Mouse (Mus musculus) intestine, postnatal 0 days (tissue): ENCODE results near the gene Cyb561d2. TPM values are rescaled to one million over a fixed set of nuclear protein-coding genes. Genes with fewer than 3 reads are reported as not detected.

Experiments
- ATAC-seq: fragments of 200-750 bp; cut with Nextera tagmentation; 2 replicates; pipeline ENCODE4 v1.8.0; 2017; ENCODE audit warnings: mild to moderate bottlenecking, moderate TSS enrichment, moderate library complexity
- H3K27ac ChIP-seq: fragments of 300-500 bp; sonication (generic); 2 replicates; pipeline ENCODE4 v1.5.1; 2014; ENCODE audit warnings: mild to moderate bottlenecking, low read depth, low read length, moderate library complexity
- H3K27me3 ChIP-seq: fragments of 300-500 bp; sonication (generic); replicated peaks from 2 replicates; pipeline ENCODE4 v1.6.1; 2014; ENCODE audit warnings: low read length, mixed read lengths; ENCODE audit not compliant: control insufficient read depth, insufficient read depth
- H3K36me3 ChIP-seq: fragments of 300-500 bp; sonication (generic); 2 replicates; pipeline ENCODE4 v1.6.1; 2014; ENCODE audit warnings: mild to moderate bottlenecking, moderate library complexity; ENCODE audit not compliant: control insufficient read depth, insufficient read depth
- H3K4me1 ChIP-seq: fragments of 300-500 bp; sonication (generic); replicated peaks from 2 replicates; pipeline ENCODE4 v1.6.1; 2014; ENCODE audit warnings: antibody characterized with exemption, low read length, mixed read lengths; ENCODE audit not compliant: control insufficient read depth, insufficient read depth
- H3K4me2 ChIP-seq: fragments of 300-500 bp; sonication (generic); replicated peaks from 2 replicates; pipeline ENCODE4 v1.6.1; 2014; ENCODE audit warnings: low read depth, mild to moderate bottlenecking, moderate library complexity
- H3K4me3 ChIP-seq: fragments of 300-500 bp; sonication (generic); 2 replicates; pipeline ENCODE4 v1.5.1; 2014; ENCODE audit warnings: low read depth, low read length
- H3K9ac ChIP-seq: fragments of 300-500 bp; sonication (generic); 2 replicates; pipeline ENCODE4 v1.6.1; 2014; ENCODE audit warnings: mild to moderate bottlenecking, low read depth, low read length
- H3K9me3 ChIP-seq: fragments of 300-500 bp; sonication (generic); 2 replicates; pipeline ENCODE4 v1.6.1; 2016; ENCODE audit warnings: mixed run types; ENCODE audit not compliant: control insufficient read depth
- CTCF ChIP-seq: sonication (generic); IDR thresholded peaks from 2 replicates; pipeline ENCODE4 v1.5.1; 2016; ENCODE audit warnings: low read depth, mild to moderate bottlenecking, control low read depth, antibody characterized with exemption, moderate library complexity
- WGBS: fragments of 180-500 bp; shearing (Covaris S2); extraction: QIAGEN DNeasy Blood & Tissue Kit; methylation state at CpG from one replicate; pipeline ENCODE4 v1.1.7; 2014; 5-methylcytosine and 5-hydroxymethylcytosine counted together
- polyA plus RNA-seq: library from polyadenylated mRNA; unstranded; fragments of >200 nt; fragmentation: Nextera tagmentation; extraction: Ambion mirVana; gene quantifications from 2 replicates; pipeline ENCODE4 v1.2.1, GENCODE M21; 2015

Cyb561d2 gene
- polyA plus RNA-seq, 1 experiment from 2014 or later, result 36.3 TPM

DNA sequence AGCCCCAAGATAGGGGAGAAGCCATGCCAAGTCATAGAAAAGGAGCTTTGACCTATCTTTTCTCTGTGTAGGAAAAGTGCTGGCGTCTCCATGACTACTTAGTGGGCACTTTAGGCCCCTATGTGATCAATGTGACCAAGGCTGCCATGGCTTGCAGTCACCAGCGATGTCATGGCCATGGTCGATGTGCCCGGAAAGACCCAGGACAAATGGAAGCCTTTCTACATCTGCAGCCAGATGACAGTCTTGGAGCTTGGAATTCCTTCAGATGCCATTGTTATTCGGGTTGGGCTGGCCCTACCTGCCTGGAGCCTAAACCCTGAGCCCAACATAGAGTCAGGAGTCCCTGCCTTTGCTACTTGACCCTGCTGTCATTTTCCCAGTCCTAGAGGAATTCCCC lies 44.5 kb upstream of the Cyb561d2 start:
- Histone ChIP-seq H3K27ac (peak overlapping the region; percentile 78), H3K4me1 (peaks cover 4% of the 10 kb centered on the region; the same call in 1 of the 2 replicates), H3K36me3 (peaks cover 30% of the 10 kb centered on the region), H3K27me3 (no peaks in the 10 kb centered on the region), H3K4me3 (no peak overlapping the region), H3K9me3 (no peaks in the 10 kb centered on the region), H3K4me2 (peak overlapping the region; percentile 6; the same call in 1 of the 2 replicates), H3K9ac (no peak overlapping the region)
- ATAC-seq, result no peak
- no peak for TF ChIP-seq CTCF
- WGBS, result 83% methylated on average over 5 of the region's 5 CpGs

DNA sequence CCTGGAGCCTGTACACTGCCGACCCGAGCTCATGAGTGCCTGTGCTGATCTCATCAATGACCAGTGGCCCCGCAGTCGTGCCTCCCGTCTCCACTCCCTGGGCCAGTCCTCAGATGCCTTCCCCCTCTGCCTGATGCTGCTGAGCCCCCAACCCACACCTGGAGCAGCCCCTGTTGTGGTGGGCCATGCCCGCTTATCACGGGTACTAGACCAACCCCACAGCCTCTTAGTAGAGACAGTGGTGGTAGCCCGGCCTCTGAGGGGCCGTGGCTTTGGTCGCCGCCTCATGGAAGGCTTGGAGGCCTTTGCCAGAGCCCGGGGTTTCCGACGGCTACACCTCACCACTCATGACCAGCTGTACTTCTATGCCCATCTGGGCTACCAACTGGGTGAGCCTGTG lies 41.2 kb upstream of the Cyb561d2 start:
- Histone ChIP-seq H3K4me1 (peaks cover 4% of the 10 kb centered on the region; the same call in 1 of the 2 replicates), H3K4me2 (no peak overlapping the region), H3K9me3 (no peaks in the 10 kb centered on the region), H3K9ac (no peak overlapping the region), H3K27ac (no peak overlapping the region), H3K27me3 (no peaks in the 10 kb centered on the region), H3K4me3 (no peak overlapping the region), H3K36me3 (peaks cover 18% of the 10 kb centered on the region)
- 93% methylated on average over 14 of the region's 14 CpGs for WGBS
- no peak for TF ChIP-seq CTCF
- no peak for ATAC-seq

DNA sequence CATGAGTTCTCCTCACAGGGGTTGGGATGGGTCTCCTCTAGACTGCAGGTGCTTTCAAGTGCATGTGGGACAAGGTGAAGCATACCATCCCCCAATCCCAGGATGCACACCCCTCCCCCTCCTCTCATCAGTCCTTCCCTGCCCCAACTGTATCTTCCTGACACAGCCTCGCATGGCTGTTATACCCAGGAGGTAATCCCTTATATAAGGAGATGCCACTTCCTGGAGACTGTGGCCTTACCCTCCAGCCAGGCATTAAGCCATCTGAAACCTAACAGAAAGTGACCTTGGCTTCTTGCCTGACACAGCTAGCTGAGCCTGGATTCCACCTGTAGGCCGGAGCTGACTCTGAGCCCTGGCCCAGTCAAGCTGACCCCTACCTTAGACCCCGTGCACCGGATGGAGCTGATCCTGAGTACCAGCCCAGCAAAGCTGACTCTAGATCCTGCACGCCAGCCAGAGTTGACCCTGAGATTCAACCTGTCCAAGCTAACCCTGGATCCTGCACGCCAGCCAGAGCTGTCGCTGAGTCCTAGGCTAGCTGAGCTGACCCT lies 40.6 kb upstream of the Cyb561d2 start:
- no peak overlapping the region for H3K4me3 ChIP-seq
- TF ChIP-seq CTCF, result no peak
- 93% methylated on average over 7 of the region's 7 CpGs for WGBS
- H3K27me3 ChIP-seq, result no peaks in the 10 kb centered on the region
- no peak overlapping the region for H3K27ac ChIP-seq
- H3K9ac ChIP-seq, result no peak overlapping the region
- no peaks in the 10 kb centered on the region for H3K9me3 ChIP-seq
- peaks cover 18% of the 10 kb centered on the region for H3K36me3 ChIP-seq
- H3K4me1 ChIP-seq, result peaks cover 4% of the 10 kb centered on the region; the same call in 1 of the 2 replicates
- no peak for ATAC-seq
- no peak overlapping the region for H3K4me2 ChIP-seq

DNA sequence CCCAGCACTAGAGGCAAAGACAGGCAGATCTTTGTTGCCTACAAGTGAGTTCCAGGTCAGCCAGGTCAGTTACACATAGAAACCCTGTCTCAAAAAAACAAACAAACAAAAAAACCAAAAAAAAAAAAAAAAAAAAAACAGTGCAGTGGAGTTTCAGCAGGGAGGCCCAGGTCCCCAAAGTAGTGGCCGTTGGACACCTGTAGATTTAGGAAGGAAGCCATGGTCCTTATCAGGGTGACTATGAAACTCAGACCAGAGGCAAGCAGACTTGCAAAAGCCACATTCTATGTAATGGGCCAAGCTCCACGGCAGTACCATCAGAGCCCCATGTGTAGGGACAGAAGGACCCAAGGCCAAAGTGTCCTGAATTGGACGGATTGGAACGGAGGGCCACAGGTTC lies 39.6 kb upstream of the Cyb561d2 start:
- peak overlapping the region; percentile 51 for H3K4me3 ChIP-seq
- no peaks in the 10 kb centered on the region for H3K27me3 ChIP-seq
- H3K27ac ChIP-seq, result no peak overlapping the region
- peaks cover 8% of the 10 kb centered on the region; the same call in 1 of the 2 replicates for H3K4me1 ChIP-seq
- no peak for TF ChIP-seq CTCF
- no peaks in the 10 kb centered on the region for H3K9me3 ChIP-seq
- no peak for ATAC-seq
- WGBS, result 63% methylated on average over 4 of the region's 4 CpGs
- H3K4me2 ChIP-seq, result peak overlapping the region; percentile 91
- H3K9ac ChIP-seq, result peak overlapping the region; percentile 70; the same call in 1 of the 2 replicates
- H3K36me3 ChIP-seq, result peaks cover 18% of the 10 kb centered on the region

DNA sequence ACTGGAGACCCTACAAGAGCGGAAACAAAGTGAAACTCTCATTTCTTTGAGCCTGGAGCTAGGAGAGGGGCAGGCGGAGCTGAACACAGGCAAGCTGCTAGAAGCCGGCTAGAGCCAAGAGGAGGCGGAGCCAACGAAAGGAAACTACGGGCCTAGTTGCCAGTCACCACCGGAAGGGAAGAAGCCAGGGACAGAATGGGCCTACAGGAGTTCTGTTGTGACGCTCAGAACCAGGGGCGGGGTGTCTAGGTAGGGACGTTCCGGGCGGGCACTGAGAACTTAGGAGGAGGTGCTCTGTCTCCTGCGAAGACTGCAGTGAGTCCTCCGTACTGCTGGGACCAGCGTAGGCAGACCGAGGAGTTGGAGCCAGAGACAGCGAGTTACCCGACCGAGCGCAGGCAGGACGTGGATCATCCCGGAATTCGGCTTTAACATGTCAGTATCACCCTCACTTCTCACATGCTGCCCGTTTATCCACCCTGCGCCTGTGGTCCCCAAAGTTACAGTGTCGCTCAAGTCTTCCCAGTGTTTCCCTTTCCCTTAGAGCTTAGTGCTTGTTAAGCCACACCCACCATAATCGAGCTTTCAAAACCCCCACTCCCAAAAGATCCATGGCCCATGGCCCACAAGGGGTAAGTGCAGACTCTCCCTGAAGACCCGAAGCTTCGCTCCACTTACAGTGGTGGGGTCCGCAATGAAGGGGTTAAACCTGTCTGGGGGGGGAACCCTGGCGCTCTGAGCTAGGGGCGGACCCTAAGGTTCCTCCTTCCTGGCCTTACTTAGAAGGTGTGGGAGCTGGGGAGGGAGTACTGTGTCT lies 38.7 kb upstream of the Cyb561d2 start, which contains the start of gene Hyal3:
Hyal3 (plus strand) TSS at position 318 of the 817 bp plus-strand sequence.
- peak; percentile 60 for ATAC-seq
- Histone ChIP-seq H3K4me1 (0 out of 2 replicates have a peak, but pooled peaks cover 5% of the 10 kb centered on the region), H3K27me3 (no peaks in the 10 kb centered on the region), H3K27ac (peak within 1 kb of the TSS; percentile 84), H3K4me3 (peak within 1 kb of the TSS; percentile 51), H3K9ac (peak within 1 kb of the TSS; percentile 70), H3K4me2 (peak within 1 kb of the TSS; percentile 91), H3K9me3 (no peaks in the 10 kb centered on the region), H3K36me3 (peaks cover 18% of the 10 kb centered on the region)
- WGBS, result under 1% methylated on average over 32 of the region's 32 CpGs
- no peak for TF ChIP-seq CTCF
